Mouse (Mus musculus): ENCODE data around the gene Zfp385c.

Zfp385c gene

GRCm38 (mm10) chr11:100687265-100687664, 5.0 kb downstream of the Zfp385c start:
- no peak for DNase-seq

DNA sequence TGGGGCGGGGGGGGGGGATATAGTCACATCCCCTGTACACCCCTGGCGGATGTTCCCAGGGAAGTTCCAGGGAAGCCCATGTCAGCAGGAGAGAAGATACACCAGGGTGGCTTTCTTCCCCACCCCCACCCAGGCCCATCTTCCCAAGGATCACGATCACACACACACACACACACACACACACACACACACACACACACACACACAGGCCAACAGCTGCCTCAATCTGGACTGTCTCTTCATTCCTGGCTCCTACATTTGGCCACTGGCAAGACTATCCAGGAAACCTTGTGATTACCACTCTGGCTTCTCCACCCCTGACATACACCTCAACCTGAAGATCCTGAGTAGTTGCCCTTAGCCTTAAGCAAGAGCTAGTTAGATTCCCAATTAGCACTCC, 6.9 kb downstream of the Zfp385c start:
- DNase-seq: no peak

DNA sequence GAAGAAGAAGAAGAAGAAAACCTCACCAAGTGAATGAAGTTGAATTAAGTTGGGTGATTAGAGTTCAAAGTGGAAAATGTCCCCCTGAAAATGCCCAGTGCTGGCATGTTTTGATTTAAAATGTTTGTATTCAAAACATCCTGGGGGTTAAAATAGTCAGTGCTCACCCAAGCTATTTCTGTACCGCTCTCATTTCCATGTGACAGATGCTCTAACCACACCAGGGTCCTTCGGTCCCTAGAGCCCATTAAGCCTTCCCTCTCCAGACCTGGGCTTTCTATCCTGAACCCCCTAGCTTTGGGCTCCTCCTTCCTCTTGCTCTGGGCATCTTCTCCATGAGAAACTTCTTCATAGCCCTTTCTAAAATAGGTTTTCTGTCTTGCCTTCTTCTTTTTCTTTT, 8.2 kb downstream of the Zfp385c start:
- no peak for DNase-seq

DNA sequence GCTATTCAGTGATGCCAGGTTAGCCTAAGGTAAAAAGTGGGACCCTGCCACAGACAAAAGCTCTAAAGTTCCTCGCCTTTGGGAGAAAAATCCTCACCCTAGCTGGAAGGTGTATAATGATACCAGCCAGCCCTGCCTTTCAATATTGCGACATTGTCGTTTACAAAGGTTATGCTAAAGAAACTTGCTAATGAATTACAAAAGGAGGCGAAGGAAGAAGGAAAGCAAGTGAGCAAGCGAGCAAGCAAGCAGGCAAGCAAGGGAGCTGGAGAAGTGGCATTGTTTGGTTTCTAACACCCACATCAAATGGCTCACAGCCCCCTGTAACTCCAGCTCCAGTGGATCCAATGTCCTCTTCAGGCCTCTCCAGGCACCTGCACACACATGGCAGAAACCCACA, 9.7 kb downstream of the Zfp385c start:
- no peak for DNase-seq

DNA sequence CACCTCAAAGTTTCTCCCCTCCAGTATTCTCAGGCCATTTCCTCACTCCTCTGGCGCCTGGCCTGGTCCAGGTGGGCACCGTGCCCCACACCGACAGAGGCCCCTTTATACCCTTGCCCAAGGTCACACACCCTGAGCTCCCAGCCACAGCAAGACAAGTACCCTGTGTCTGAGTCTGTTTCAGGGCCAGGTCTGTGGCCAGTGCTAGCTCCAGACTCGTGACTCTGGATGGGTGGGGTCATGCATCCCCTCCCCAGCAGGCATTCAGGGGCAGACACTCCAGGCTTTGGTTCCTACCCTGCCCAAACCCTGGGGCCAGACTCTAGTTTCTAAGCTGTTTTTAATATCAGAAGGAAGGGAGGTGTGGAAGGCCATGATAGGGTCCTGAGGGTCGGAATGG, 10.4 kb downstream of the Zfp385c start:
- DNase-seq: no peak

GRCm38 (mm10) chr11:100677810-100678209, 14.4 kb downstream of the Zfp385c start:
- DNase-seq: no peak

DNA sequence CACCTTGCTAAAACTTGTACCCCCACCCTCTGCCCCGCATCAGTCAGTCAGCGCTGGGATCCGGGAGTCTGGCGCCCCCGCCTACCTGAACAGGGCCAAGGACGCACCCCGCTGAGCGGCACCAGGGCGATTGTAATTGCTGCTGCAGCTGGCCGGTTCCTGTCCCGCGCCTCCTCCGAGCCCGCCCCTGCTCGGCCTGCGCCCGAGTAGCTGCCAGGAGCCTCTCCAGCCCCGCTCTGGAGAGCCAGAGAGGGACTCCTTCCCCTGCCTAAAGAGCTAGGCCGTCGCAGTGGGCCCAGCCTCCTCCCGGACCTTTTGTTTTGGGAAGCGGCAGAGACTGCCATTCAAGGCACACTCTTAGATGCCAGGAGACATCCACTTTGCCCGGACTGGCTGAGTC, 19.1 kb downstream of the Zfp385c start:
- DNase-seq: peak in 1 of 2 experiments; percentile 40

DNA sequence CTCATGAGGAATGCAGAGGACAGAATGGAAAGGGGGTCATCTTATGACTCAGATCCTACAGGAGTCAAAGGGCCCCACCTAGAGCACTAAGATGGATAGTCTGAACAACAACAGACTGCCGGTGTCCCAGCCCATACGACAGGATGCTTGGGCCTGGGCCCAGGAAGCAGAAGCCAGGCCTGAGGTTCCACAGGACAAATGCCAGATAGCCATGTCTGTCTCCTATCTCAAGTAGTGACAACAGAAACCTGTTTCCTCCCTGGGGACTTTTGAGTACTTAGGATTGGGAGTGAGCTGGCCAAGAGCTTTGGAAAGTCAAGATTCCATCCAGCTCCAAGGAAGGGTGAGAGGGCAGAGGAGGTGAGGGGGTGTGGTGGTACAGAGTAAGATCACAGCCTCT, 20.3 kb downstream of the Zfp385c start:
- no peak for DNase-seq

- DNase-seq: no peak
Observed at GRCm38 (mm10) chr11:100671049-100671448, 21.2 kb downstream of the Zfp385c start.

DNA sequence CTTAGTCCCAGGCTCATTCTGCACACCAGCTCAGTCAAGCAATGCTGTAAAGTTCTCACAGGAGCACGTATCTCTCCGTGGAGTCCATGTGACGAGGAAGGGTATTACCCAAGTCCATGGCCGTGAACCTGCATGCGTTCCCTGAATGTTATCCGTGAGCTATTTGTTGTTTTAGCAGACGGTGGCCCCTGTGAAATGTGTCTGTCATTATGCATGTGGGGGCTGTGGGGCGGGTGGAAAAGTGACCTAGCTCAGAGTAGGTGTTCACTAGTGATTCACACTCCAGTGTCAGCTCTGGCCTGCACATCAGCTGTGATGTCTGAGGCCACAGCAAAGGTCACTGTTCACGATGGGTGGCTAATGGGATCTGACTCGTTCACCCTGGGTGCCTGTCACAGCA, 32.4 kb downstream of the Zfp385c start:
- no peak for DNase-seq

GRCm38 (mm10) chr11:100656458-100656857, 35.8 kb downstream of the Zfp385c start:
- DNase-seq: no peak

GRCm38 (mm10) chr11:100655589-100655988, 36.7 kb downstream of the Zfp385c start:
- peak in 1 of 2 experiments; percentile 6 for DNase-seq

- DNase-seq: no peak
Observed at GRCm38 (mm10) chr11:100651748-100652147, 40.5 kb downstream of the Zfp385c start.

DNA sequence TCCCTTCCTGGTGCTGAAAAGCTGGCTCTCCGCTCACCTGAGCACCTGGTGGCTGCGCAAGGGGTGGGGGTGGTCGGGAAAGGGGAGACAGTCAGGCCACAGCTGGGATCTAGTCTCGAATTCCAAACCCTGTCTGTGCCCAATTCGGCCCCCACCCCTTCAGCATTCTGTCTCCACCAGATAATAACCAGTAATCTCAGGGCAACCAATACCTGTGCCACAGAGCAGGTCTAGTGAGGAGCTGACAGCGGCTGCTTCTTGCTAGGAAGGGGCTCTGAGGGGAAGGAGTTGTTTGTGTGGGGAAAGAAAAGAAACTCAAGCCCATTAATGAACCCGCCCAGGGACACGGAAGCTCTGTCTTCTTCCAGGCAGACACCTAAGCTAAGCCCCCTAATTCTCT, 41.0 kb downstream of the Zfp385c start:
- no peak for DNase-seq

DNA sequence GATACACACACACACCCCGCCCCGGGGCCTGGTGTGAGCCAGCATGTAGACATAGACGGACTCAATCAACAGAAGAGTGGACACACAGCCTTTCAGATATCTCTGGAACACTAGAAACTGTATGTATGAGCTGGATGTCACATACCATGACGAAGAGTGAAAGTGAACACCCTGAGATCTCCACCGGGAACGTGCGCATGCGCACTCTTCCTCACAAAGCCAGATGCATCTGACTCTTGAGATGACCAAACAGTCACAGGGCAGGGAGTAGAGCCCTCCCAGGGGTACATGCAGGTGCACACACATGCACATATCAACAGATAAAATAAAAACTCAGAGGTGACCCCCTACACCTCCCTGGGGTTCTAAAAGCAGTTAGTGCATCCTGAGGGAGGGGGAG, 43.9 kb downstream of the Zfp385c start:
- no peak for DNase-seq

GRCm38 (mm10) chr11:100646265-100646664, 46.0 kb downstream of the Zfp385c start:
- peak; percentile 39 to 81 for DNase-seq

DNA sequence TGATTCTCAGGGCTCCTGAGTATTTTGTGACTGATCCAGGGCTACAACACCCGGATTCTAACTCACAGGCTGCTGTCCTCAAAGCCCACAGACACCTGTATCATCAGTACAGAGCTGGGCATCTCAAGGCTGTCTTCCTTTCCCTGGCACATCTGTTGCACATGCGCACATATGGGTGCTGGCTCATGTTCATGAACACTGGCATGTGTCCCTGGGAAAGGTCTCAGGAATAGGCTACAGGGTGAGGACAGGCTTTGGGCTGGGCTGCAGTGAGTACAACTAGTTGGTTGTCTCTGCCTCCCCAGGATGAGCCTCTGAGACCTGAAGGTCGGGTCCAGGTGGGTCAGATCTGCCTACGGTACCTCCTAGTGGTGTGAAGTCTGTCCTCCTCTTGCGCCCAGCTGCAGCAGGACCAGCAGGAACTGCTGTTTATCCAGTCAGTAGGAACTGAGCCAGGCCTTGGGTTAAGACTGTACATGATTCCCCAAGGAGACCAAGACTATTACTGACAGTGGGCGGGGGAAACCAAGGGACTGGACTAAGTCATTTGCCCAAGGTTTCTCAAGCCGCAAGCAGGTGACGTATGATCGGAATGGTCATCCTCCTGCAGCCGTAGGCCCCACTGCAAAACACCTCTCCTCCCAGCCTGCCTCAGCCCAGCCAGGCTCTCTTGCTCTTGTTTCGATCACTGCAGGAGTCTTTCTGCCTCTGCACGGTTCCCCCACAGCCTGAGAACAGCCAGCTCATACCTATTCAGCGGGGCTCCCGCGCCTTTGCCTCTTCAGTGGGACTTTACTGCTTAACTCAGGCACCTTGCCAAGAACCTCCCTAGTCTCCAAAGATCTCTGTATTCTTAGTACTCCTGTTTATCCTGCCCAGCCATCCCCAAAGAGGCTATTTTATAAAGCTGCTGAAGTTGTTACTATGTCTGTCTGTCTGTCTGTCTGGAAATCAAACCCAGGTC, 48.4 kb downstream of the Zfp385c start:
- no peak for DNase-seq

GRCm38 (mm10) chr11:100640159-100640906, 51.9 kb downstream of the Zfp385c start:
- DNase-seq: peak; percentile 19 to 66

DNA sequence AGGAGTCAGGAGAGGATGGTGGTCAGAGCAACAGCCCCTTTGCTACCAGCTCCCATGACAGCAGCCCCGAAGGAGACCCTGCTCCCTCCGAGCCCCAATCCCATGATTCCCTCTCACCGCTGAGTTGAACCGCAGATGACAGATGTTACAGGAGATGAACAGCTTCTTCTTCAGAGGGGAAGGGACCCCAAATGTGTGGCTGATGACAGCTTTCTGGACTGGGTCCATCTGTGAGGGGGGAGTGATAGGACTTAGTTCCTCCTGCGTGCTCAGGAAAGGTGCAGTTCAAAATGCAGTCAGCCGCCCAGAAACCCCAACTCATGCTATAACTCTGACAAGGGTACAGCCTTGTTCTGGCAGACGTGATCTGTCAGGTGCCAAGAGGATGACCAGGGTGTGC, 57.7 kb downstream of the Zfp385c start:
- no peak for DNase-seq

DNA sequence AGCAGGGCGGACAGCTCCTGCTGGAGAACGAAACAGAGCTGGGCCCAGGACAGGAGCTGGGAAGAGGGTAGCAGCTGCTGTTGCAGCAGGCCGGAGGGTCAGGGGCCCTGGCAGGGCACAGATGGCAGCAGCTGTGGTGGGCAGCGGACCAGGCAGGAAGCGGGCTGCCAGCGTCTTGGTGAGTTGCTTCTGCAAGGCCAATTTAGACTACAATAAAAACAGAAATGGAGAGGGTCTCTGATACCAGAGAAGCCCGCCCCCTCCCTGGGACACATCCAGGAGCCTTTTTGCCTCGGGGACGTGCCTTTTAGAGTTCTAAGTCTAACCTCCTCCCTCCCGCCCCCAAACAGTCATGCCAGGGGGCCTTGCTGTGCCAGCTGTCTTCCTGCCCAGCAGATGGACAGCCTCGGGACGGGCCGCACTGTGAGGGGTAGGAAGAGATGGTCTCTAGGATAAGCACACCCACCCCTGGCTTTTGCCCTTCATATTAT, 63.3 kb downstream of the Zfp385c start:
- no peak for DNase-seq

GRCm38 (mm10) chr11:100628056-100628455, 64.2 kb downstream of the Zfp385c start:
- DNase-seq: no peak

DNA sequence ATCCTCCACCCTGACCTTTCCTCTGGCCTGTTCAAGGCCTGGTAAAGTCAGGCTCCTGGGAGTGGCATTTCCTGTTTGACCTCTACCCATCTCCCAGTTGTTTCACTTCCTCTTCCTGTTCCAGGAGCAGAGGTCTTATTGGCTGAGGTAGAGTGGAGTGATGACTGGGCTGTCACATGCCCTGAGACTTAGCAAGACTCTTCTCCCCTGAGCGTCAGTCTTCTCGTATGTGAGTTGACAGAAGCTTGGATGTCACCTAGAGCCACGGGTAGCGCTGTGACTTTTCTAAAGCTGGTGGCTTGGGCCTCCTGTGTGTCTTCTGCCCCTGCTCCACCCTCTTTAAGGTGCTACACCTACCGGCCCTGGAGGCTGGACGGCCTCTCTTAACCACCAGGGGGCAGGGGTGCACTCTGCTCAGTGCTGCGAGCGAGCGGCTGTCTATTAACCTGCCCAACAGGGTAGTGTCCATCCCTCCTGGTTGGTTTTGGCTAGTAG, 65.5 kb downstream of the Zfp385c start:
- DNase-seq: peak; percentile 80 to 93

Measured in kidney, postnatal 36 days (tissue).